Mouse (Mus musculus) left cerebral cortex, adult 8-10 months (tissue): ENCODE results near the gene Trim9. TPM values are rescaled to one million over a fixed set of nuclear protein-coding genes. Genes with fewer than 3 reads are reported as not detected.

Experiments used
- DNase-seq, 2 experiments: peaks; one replicate each; pipeline ENCODE4 v3.0.0; 2022; ENCODE audit warnings: low spot score in 2 of 2
- total RNA-seq, 4 experiments: library from RNA; stranded (reverse); gene quantifications; 2 replicates each; pipeline ENCODE4 v1.2.4; 2022

Gene Trim9
- 100 to 1,000 TPM; 253 to 305 (median 254) TPM for total RNA-seq

DNA sequence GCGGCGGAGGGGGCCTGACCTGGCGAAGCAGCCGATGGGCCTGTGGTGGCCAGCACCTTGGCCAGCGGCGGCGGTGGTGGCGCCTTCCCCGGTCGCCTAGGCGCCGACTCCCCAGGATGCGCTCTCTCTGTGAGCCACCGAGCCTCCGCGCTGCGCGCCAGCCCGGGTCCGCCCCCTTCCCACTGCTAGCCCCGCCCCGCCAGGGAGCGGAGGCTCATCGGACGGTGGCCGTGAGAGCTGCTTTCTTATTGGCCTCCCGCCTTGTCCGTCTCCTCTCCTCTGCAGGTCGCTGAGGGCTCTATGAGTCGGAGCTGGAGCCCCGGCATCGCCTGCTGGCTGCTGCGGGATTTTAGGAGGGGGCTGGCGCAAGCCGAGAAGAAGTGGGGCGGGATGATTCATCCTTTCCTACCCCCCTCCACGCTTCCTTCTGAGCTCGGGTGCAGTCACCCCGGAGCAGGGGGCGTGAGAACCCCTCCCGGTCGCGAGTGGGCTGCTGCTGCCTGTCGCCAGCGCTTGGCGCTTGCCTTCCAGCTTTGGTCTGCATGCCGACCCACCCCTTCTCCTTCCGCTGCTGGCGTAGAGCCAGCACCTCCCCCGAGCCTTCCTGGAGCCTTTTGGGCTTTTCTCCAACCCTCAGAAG lies at the start of gene Trim9:
Gene Trim9 (minus strand): TSS at position 413 of the 640 bp plus-strand sequence.
- peak; percentile 95 to 99 for DNase-seq

DNA sequence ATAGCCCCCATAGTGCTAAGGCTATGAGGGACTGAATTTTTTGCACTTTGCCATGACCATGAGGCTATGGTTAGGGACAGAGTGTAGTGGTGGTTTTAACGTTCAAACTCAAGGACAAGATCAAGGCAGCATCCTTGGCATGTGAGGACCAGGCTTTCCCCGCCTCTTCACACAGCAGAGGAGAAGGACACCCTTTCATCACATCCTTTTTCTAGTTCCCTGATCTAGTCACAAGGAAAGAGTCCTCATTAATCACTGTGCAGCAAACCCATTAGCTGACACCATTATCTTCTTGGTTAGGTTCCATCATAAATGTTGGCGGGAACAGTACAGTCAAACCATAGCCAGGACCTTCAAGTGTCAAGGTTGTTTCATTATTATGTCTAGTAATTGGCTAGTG lies 47.6 kb upstream of the Trim9 start:
- no peak for DNase-seq

DNA sequence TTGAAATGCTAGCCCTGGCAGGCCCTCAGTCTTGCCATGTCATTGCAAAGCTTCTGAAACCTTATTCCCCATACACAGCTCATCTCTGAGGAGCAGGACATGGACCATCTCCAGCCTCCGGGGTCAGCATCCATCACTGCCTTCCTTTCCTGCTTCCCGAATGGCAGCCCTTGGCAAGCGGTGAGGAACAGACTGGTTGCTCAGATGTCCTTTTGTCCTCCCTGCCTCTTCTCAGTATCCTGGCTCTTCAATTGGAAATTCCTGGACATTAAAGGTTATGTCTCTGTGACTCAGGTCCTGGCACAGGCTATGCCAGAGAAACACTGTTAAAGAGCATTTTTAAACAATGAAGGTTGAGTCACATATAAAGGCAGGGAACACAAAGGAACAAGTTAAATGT lies 43.8 kb upstream of the Trim9 start:
- DNase-seq: no peak

DNA sequence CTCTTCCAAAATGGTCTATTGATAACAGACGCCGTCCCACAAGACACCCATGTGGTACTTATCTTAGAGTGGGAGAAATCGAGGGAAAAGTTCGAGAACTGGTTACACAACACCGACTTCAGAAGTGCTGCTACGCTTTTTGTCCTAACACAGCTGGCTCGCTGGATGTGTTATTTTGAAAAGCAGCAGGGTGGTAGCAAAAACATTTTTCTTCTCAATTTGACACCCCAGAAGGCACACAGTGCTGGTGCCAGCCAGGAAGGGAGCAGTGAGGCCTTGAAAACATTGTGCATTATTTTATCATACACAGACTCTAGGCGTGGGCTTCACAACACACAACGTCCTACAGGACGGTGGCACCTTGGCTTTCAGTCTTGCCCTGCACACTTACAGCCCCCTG lies 27.6 kb upstream of the Trim9 start:
- no peak for DNase-seq

DNA sequence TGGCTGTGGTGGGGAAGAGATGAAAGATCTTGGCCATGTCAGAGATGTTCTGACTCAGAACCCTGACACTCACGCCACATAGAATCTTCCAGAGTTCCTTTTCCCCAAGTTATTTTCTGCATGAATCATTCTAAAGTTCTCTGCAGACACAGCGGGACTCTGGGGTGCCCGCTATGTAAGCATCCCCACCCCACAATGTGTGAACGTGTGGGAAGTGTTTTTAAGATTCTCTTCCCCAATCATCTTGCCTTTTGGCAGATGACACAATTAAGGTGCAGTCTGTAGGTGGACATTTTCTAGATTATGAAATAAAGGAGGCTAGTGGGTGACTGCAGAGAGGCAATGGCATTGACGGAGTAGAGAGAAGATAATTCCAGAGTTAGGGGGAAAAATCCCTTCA lies 25.5 kb upstream of the Trim9 start:
- DNase-seq: peak in 1 of 2 experiments; percentile 68

DNA sequence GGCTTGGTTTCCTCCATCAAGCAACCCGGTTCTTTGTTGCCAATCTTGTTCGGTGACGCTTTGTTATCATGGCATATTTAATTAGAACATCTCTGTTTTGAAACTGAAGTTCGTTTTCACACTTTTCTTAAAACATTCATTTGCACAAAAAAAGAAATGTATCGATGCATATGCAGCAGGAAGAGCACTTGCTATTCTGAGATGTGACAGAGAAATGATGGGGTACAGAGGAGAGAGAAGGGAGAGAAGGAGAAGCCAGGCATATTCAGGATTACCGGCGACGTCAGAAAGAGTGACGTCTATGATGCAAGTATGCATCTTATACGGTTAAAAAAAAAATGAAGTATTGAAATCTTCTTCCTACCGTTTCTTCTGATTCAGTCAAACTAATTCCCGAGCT lies 21.9 kb upstream of the Trim9 start:
- peak in 1 of 2 experiments; percentile 6 for DNase-seq

DNA sequence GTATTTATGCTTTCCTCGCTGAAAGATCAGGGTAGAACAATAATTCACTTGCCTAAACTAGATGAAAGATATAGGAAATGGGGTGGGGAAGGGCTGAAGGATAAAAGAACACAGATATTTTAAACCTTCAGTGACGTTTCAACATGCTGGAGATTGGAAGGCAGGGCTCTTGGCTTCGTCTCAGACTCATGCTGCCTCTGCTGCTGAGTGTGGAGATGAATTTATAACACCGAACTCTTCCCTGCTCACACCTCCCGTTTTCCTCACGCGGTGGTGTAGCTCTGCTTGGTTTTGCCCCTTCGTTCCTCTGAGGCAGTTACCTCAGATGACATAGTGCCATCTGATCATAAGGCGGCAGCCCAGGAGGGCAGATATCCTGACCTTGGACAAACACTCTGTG lies 21.4 kb upstream of the Trim9 start:
- peak in 1 of 2 experiments; percentile 61 for DNase-seq

DNA sequence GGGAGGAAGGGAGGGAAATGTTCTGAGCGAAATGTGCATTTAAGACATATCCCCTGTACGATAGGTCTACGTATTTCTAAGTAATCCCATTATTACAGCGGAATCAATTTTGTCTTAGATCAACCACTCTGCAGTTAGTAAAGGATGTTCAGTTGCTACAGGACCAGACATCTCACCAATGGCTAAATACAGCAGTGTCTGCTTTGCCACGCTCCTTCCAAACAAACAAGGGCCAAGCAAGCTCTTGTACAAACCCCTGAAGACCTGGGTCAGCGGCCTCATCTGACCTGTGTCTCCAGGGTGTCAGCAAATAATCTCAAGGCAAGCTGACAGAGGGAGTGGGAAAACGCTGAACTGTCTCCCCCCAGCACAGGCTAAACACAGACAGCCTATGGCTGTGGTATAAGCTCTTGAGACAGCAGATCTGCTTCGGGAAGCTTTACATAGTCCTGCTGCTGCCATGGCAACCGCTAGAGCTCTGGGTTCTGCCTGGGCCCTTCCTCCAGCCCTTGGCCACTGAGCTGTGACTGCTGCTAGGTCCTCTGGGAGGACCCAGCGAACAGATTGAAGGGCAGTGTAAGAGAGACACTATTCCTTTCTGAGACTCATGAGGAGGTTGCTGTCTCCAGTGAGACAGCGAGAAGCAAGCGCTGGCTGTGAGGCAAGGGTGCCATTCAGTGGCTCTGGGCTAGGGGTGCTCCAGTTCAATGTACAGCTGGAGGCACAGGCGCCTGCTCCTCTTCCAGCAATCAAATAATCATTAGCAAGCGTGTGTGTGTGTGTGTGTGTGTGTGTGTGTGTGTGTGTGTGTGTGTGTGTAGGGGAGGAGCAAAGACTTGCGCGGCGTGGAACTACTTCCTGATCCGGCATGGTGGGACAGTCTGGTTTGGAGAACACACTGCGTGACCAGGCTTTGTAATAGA lies 20.2 kb upstream of the Trim9 start:
- peak; percentile 66 to 90 for DNase-seq

DNA sequence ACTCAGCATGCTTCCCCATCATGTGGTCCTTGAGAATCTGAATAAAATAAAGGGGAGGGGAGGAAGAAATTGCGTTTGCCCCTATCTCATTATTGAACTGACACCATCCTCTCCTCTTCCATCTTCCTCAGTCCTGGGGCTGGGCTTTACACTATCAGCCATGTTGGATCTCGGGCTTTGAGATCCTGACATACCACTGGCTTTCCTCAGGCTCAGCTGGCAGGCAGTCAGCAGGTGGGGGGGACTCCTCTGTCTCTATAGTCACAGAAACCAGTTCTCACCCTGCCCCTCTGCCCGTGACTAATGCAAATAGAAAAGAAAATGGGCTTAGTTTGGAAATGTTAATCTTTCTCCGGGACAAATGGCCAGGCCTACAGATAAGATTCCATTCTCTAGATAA lies 15.6 kb upstream of the Trim9 start:
- DNase-seq: peak in 1 of 2 experiments; percentile 2

DNA sequence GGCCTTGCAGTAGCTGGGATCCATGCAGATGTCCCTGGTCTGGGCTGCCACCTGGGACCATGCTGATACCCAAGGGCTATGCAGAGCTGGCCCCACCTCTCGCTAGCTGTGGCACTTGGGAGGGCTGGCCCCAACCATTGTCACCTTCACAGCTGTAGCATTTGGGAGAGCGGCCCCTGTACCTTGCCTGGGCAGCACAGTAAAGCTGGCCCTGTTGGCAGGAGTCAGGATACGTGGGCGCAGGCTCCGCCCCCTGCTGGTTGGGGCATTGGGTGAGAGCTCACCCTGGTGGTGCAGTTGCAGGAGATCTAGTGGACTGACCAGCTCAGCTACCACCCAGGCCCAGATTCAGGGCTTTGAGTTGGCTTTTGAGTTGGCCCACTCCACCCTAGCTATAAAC lies 12.9 kb upstream of the Trim9 start:
- DNase-seq: no peak

DNA sequence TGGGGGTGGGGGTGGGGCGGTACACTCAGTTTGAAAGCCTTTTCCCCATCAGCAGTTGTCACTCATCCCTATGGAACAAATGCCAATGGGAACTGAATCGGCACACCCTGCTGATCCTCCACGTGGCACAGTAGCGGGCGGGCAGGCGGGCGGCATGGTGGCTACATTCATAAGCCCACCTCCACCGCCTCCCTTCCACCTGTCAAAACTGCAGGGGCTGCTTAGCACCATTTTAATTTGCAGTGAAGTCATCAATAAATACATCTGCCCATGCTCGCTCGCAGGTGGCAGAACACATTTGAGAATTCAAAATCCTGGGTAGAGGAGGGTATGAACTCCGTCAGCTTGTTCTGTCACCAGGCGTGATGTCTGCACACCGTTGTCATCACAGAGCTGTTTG lies 12.0 kb upstream of the Trim9 start:
- no peak for DNase-seq

DNA sequence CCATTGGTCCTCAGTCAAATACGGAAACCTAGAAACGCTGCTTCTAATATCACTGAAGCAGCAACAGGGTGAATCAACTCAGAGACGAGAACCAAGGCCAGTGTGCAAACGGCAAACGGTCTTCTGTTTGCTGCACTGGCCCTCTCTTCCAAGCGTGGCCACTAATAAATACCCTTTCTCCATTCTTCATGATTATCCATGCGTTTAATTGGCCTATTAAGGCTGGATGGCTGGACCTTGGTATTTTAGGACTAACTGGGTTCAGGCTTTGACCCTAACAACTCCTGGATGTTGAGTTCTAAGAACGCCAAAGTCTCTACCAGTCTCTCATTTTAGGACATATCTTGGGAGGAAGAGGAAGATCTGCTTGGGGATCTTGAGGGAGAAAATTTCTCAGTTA lies 7.5 kb upstream of the Trim9 start:
- DNase-seq: no peak

DNA sequence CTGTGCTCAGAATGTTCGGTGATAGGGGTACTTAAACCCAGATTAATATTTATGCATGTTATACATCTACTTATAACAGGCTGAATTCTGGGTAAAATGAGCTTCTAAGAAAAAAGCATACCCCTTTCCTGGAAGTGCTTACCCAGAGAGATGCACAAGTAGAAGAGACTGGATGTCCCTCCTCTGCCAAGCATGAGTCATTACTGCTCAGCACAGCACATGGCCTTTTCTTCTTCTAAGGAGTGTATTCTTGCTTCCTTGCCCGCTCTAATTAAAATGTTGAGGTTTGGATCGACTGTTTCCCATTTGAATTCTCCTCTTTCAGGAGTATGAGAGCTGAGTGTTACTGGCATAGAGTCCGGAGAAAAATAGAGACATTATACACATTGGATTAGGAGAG lies 3.1 kb upstream of the Trim9 start:
- peak in 1 of 2 experiments; percentile 63 for DNase-seq

DNA sequence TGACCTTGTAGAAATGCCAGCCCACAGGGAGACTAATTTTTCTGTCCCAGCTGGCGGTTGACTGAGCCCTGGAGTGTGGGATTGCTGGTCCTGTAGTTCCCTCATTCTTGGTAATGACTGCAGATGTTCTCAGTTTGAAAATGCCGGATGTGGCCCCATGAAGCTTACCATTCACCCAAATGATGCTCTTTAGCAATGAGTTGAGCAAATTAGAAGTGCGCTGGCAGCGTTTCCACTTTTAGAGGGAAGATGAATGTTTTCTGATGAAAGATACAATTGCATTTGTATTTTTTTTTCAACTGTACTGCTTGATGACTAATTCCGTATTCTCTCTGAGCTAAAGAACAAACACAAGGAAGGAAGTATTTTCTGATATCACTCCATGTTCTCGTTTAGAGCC lies 2.4 kb upstream of the Trim9 start:
- DNase-seq: no peak

DNA sequence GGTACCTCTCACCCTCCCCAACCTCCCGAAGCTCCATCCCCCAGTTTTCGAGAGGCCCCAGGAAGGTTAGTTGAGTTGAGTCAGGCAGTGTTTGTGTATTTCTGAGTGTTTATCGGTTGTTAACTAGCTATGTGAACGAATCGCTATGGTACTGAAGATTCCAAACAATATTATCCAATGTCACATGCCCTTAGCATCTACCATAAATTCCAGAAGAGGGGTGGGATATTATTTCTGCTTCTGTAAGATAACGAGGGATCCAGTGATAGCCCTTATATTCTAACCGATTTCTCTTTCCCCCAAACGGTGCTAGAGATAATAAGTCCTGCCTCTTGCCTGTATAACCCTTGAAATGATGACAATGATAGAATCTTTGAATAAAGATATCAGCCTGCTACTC lies 612 bp upstream of the Trim9 start:
- no peak for DNase-seq

DNA sequence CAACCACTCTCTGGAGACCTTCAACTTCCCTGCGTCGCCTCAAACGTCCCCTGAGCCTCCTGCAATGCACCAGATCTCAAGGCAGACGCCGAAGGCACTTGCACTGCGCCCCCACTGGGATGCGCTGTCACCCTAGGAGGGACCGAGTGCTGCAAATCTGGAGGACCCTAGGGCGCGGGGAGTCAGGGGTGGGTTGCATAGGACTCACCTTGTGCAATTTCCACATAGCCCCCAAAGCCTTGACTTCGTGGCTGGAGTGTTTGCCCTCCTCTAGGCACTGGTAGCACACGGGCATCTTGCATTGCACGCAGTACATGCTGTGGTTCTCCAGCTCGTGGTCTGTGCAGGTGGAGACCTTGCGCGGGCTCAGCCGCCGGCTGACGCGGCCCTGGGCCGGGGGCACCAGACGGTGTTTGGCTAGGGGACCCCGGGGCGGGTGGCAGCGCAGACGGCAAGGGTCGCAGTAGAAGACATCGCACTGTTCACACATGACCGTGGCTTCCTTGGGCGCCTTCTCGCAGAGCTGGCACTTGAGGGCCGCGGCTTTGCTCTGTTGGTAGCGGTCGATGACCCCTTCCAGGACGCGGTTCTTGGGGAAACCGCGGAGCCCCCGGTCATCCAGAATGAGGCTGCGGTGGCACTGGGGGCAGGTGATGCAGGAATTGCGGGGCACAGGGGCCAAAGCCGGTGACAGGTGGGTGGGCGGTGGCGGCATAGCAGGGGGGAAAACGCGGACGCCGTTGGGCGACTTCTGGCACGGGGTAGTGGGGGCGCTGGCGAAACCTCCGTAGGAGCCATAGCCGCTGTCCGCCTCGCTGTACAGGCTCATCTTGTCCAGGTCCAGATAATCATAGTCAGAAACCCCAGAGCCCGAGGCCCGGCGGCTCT lies 1.0 kb downstream of the Trim9 start:
- DNase-seq: peak; percentile 44 to 71

DNA sequence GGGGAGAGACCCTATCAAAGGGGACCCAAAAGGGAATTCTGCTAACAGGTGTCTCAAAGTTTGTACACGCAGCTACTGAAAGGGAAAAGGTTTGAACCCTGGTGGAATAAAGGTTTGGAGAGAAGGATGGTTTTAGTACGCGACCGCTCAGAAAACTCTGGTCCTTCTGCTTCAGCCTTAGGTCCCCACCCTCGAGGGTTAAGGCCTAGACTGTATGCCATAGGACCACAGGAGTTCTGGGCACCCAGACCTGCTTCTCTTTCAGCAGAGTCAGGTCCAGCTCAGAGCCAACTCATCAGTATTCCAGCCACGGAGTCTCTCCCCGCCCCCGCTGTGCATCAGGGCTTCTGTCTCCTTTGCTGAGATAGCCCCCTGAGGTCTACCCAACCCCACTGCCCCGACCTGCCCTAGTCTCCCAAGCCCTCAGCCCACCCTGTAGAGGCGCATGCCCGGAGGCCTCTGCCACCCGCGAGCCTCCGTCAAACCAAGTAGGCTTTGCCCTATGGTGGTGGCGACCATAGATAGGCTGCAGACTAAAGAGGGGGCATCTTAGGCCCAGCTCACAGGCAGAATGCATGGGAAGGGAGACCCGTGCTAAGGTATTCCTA lies 1.8 kb downstream of the Trim9 start:
- peak; percentile 60 to 65 for DNase-seq

DNA sequence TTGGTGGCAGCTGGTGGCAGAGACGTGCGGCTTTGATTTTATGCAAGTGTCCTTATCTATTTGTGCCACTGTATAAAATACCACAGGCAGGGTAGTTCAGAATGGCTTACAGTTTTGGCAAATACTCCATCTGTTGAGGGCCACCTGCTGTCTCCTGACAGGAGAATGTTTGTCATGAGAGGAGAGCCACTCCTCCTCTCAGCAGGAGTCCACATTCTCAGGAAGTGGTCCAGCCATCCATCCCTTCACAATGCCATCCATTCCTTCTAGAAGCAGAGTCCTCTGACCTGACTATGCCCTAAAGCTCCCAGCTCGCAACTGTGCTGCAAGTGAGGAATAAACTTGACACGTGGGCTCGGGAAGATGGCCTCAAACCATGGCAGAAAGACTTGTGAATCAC lies 12.2 kb downstream of the Trim9 start:
- DNase-seq: no peak

DNA sequence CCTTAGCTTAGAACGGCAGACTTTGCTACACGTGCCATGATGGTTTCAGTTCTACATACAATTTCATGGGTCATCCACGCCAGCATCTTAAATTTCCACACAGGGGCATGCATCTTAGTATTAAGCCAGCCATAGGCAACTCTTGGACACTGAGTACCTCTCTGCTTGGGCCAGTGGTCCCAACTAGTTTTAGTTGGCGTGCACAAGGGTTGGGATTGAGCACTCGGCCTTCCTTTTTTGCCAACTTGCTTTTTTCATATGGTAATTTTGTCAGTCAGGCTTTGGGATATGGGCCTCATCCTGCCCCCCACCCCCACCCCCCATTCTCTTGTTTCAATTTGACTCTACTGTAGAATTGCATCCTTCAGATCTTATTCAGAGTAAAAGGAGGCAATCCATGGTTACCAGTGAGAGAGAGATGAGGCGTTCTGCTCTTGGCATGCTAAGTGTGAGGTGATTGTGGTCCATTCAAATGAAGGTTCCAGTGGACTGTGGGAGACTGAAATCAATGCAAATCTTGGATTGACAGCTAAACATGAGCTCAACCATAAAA lies 14.1 kb downstream of the Trim9 start:
- no peak for DNase-seq

DNA sequence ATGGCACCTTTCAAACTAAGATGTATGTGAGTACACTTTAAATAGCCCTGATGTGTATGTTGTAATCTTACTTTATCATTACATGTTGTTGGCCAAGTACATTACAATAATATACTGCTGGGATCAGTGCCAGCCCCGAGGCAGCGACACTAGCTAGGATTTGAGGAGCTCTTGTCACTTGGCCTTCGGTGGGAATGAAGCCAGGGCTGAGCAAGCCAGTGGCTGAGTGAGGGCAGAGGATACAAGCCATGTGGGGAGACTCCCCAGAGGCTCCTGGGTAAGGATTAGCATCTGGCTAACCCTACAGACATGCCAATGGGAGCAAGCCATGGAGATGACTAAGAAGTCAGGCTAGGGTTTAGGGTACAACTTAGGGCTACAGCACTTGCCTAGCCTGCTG lies 18.4 kb downstream of the Trim9 start:
- no peak for DNase-seq

DNA sequence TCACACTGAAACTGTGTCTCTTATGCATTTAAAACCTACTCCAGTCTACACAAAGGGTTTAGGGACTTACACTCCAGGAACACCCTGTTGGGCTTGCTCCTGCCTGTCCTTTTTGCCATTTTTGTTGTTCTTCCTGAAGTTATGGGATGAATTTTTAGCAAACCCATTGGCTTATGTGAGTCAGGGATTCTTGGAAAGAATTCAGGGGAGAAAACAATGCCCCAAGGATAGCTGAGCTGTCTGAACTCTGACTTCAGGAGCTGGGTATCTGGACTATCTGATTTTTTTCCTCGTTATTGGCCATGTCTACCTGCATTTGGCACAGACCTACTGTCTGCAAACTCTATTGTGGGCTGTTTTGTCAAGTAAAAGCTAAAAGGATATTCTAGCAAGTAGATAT lies 20.5 kb downstream of the Trim9 start:
- DNase-seq: no peak
